Mouse (Mus musculus): ENCODE results near the gene Psip1.

Gene Psip1

DNA sequence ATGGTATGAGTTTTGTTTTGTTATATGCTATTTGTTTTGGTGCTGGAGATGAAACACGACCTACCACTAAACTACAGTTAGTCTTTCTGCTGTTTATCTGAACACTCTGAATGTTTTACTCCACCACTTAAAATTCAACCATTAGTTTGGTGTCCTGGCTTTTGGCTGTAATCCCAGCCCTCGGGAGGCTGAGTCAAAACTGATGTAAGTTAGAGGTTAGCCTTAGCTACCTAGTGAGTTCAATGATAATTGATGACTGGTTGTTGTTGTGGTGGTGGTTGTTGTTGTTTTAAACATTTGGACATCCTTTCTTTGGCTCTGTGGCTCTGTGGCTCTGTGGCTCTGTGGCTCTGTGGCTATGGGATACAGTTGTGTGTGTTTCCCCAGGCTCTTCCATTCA, 67.5 kb downstream of the Psip1 start:
- no peak for DNase-seq (ENCODE audit: low spot score in 2 of 2)

DNA sequence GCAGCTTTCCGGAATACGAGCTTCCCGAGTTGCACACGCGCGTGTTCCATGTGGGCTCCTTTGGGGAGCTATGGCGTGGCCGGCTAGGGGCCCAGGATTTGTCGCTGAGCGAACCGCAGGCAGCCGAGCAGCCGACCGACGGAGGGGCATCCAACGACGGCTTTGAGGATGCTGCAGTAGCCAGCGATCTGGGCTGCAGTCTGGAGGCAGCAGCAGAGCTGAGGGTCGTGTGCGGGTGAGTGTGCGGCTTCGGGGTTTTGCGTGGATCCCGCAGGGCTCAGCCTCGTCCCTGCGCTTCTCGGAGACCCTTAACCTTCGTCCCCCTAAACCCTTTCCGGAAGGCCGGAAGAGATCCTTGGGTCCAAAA, 68.5 kb downstream of the Psip1 start:
- no peak for DNase-seq (ENCODE audit: low spot score in 2 of 2)

DNA sequence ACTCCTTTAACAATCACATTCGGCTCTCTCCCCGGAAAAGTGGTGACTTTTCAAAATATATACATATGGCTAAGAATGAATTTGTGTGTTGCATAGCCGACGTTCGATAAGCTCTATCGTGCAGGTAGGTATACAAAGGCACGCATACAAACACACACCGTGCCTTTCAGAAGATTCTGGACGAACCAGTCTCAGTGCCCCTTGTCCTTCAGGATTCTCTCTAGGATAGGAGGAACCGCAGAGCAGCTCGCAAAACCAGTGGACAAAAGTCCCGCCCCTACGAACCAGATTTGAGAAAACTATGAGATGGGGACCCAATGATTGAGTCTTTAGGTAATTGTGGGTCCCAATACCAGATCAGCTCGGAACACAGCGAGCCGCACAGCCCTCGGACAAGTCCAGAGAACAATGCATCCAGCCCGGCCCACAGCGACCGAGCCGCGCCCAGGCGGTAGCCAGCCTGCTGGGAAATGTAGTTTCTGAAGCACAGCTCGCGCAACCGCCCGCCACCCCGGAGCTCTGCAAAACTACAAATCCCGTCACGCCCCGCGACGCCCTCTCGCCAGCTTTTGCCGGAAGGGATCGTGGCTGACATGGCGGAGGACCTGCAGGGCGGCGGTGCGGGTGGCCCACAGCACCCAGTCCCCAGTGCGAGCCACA, 69.0 kb downstream of the Psip1 start, which contains the start of gene Snapc3:
Gene Snapc3, plus strand, starts transcription at position 565 of the 660 bp plus-strand sequence.
- DNase-seq (ENCODE audit: low spot score in 2 of 2): peak; percentile 95 to 97

DNA sequence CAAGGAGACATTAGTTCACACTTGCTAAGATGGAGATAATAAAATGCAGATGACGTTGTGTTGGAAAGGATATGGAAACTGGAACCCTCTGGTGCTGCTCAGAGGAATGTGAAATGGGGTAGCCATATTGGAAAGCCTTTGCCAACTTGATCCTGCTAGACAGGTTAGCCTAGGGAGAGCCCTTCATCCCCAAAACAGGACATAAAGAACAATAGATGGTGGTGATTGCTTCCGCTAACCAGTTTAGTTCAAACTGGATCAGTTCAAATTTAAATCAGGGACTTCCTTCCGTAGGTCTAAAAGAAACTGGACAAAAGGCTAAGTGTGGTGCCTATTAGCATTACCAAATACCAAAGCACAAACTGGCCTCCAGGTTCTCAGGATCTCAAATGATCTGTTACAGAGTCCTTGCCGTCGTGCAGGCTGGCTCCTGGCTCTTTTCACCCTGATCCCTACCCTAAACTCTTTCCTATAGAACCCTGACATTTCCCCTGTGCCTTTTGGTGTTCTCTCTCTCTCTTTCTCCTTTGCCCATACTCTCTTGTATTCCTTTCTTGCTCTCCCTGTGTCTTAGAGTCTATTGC, 71.9 kb downstream of the Psip1 start:
- no peak for DNase-seq (ENCODE audit: low spot score in 2 of 2)

DNA sequence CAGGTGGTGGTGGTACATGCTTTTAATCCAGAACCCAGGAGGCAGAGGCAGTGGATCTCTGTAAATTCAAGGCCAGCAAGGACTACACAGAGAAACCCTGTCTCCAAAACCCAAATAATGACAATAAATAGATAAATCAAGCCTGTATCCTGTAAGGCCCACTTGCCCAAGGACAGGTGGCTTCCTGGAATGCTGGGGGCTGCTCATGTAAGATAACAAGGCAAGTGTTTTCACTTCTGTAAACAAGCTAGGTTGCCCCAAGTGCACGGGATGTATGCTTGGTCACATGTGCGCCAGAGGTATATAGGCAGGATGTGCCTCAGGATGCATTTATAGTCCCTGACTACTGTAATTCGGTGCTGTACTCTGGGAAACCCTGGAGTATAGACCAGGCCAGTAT, 74.2 kb downstream of the Psip1 start:
- no peak for DNase-seq (ENCODE audit: low spot score in 2 of 2)

DNA sequence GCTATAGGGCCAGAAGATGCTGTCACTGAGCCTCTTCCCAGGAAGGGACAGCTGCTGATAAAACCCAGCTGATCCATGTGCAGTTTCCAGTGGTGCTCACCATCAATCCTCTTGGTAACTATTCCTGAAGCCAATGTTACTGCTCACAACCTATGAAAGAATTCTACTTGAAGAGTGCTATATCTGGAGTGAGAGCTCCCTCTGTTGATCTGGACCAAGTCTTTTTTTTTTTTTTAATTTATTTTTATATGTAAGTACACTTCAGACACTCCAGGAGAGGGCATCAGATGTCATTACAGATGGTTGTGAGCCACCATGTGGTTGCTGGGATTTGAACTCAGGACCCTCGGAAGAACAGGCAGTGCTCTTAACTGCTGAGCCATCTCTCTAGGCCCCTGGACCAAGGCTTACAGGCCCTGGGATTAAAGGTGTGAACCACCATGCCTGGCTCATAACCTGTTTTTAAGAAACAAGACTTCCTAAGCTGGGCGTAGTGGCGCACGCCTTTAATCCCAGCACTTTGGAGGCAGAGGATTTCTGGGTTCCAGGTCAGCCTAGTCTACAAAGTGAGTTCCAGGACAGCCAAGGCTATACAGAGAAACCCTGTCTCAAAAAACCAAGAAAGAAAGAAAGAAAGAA, 76.3 kb downstream of the Psip1 start:
- DNase-seq (ENCODE audit: low spot score in 2 of 2): no peak

DNA sequence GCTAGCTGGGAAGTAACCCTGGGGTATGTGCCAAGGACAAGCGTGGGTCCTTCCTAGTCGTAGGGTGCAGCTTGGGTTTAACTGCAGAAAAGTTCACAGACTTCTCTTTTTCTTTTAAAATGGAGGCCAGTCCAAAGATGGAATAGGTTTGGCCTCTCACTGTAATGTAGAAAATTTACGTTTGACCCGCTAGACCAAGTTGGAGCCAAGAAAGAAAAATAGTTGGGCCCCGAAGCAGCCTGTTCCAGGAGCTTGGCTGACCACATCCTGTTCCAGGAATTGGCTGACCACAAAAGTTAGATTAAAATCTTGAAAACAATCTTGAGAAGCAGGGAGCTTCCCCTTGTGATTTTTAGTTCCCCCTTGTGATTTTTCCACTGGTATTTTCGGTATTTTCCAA, 78.6 kb downstream of the Psip1 start:
- no peak for DNase-seq (ENCODE audit: low spot score in 2 of 2)
